Mouse (Mus musculus) thymus, adult 2 months (tissue): ENCODE measurements around the gene Gadd45b.

ENCODE experiments used
- CTCF ChIP-seq: fragments of 200-500 bp; IDR thresholded peaks from 2 replicates; pipeline ENCODE4 v1.5.1; 2012; ENCODE audit warnings: mild to moderate bottlenecking, control low read depth, low read length, moderate library complexity, borderline replicate concordance; ENCODE audit not compliant: control insufficient read depth, poor library complexity, insufficient read depth; ENCODE audit errors: extremely low read depth
- POLR2A ChIP-seq: fragments of 200-500 bp; IDR thresholded peaks from 2 replicates; pipeline ENCODE4 v1.6.1; 2012; ENCODE audit warnings: mild to moderate bottlenecking, low read length, control low read depth, moderate library complexity; ENCODE audit not compliant: control insufficient read depth, poor library complexity, insufficient read depth; ENCODE audit errors: extremely low read depth

DNA sequence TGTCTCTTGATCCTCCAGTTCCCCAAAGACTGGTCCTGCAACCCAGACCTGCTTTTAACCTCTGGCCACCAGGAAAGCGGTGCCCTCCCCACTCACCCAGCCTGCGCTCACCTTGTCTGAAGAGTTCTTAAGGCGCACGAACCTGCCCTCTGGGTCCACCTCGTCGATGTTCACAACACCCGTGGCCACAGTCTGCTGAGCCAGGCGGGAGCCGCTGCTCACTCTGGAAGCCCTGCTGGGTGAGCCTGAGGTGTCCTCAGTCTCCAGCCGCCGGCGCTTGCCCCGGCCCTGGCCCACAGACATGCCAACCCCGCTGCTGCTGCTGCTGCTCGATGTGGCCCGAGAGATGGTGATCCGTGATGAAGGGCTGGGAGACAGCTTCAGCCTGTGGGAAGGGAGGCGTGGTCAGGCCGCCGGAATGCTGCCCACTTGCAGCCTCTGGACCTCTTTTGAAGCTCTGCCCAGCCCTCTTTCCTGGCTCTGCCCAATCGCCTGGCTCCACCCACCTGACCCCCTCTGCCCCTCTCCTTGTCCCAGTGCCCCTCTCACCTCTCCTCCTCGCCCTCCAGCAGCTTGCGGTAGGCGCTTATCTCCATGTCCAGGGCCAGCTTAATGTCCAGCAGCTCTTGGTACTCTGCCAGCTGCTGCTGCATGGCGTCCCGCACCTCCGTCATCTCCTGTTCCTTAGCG, 25.7 kb upstream of the Gadd45b start:
- TF ChIP-seq CTCF (no peak), POLR2A (no peak)
